Mouse (Mus musculus) cortical plate, adult 2 months (tissue): ENCODE measurements at regions not wholly inside any gene's neighbourhood (a gene's known extent, or its start where the extent isn't known, plus 50 kb on each side); places are given as distances from the start of the nearest gene placed in this dataset.

Experiments
- H3K27ac ChIP-seq: fragments of 200-500 bp; 2 replicates; pipeline ENCODE4 v1.5.1; 2012; ENCODE audit warnings: low read length, control low read depth, inconsistent platforms; ENCODE audit not compliant: insufficient read depth
- H3K4me1 ChIP-seq: fragments of 200-500 bp; 2 replicates; pipeline ENCODE4 v1.6.1; 2011; ENCODE audit warnings: low read length; ENCODE audit not compliant: control insufficient read depth, insufficient read depth
- H3K4me3 ChIP-seq: fragments of 200-500 bp; 2 replicates; pipeline ENCODE4 v1.5.1; 2011; ENCODE audit warnings: mild to moderate bottlenecking, low read length, control low read depth; ENCODE audit not compliant: insufficient read depth
- CTCF ChIP-seq: fragments of 200-500 bp; IDR thresholded peaks from 2 replicates; pipeline ENCODE4 v1.5.1; 2011; ENCODE audit warnings: mild to moderate bottlenecking, control low read depth, low read length; ENCODE audit not compliant: insufficient read depth; ENCODE audit errors: extremely low read depth
- POLR2A ChIP-seq: fragments of 200-500 bp; IDR thresholded peaks from 2 replicates; pipeline ENCODE4 v1.6.1; 2011; ENCODE audit warnings: mild to moderate bottlenecking, low read length, control low read depth; ENCODE audit not compliant: insufficient read depth; ENCODE audit errors: extremely low read depth

- Histone ChIP-seq H3K4me3 (no peak overlapping the region), H3K4me1 (no peaks in the 10 kb centered on the region), H3K27ac (no peak overlapping the region)
- TF ChIP-seq CTCF (no peak), POLR2A (no peak)
Observed at GRCm38 (mm10) chr19:56068854-56069253, 218.1 kb upstream of the Habp2 start.

GRCm38 (mm10) chr19:56069266-56069665 lies 217.7 kb upstream of the Habp2 start:
- TF ChIP-seq POLR2A (no peak), CTCF (no peak)

GRCm38 (mm10) chr19:56071340-56071739 lies 215.6 kb upstream of the Habp2 start:
- no peaks in the 10 kb centered on the region for H3K4me1 ChIP-seq
- TF ChIP-seq CTCF (no peak), POLR2A (no peak)

More at GRCm38 (mm10) chr19:56069266-56069665, 217.7 kb upstream of the Habp2 start:
- Histone ChIP-seq H3K27ac (no peak overlapping the region), H3K4me3 (no peak overlapping the region), H3K4me1 (no peaks in the 10 kb centered on the region)

GRCm38 (mm10) chr19:56076128-56076527 lies 210.8 kb upstream of the Habp2 start:
- no peak overlapping the region for H3K4me3 ChIP-seq
- TF ChIP-seq POLR2A, result no peak
- no peak for TF ChIP-seq CTCF
- H3K4me1 ChIP-seq, result no peaks in the 10 kb centered on the region
- no peak overlapping the region for H3K27ac ChIP-seq

More at GRCm38 (mm10) chr19:56071340-56071739, 215.6 kb upstream of the Habp2 start:
- Histone ChIP-seq H3K27ac (no peak overlapping the region), H3K4me3 (no peak overlapping the region)

- TF ChIP-seq CTCF (no peak), POLR2A (no peak)
- no peak overlapping the region for H3K27ac ChIP-seq
- no peaks in the 10 kb centered on the region for H3K4me1 ChIP-seq
- no peak overlapping the region for H3K4me3 ChIP-seq
Observed at GRCm38 (mm10) chr19:56077491-56077890, 209.4 kb upstream of the Habp2 start.

GRCm38 (mm10) chr19:56086413-56087083 lies 200.4 kb upstream of the Habp2 start:
- no peak overlapping the region for H3K4me3 ChIP-seq
- no peak for TF ChIP-seq CTCF
- H3K27ac ChIP-seq, result no peak overlapping the region
- no peaks in the 10 kb centered on the region for H3K4me1 ChIP-seq

GRCm38 (mm10) chr19:56087127-56087526 lies 199.8 kb upstream of the Habp2 start:
- Histone ChIP-seq H3K27ac (no peak overlapping the region), H3K4me1 (no peaks in the 10 kb centered on the region), H3K4me3 (no peak overlapping the region)
- no peak for TF ChIP-seq POLR2A
- no peak for TF ChIP-seq CTCF

- Histone ChIP-seq H3K4me3 (no peak overlapping the region), H3K27ac (no peak overlapping the region), H3K4me1 (no peaks in the 10 kb centered on the region)
- TF ChIP-seq POLR2A, result no peak
- TF ChIP-seq CTCF, result no peak
Observed at GRCm38 (mm10) chr19:56089795-56090375, 197.1 kb upstream of the Habp2 start.

GRCm38 (mm10) chr19:56091581-56091980 lies 195.4 kb upstream of the Habp2 start:
- no peak overlapping the region for H3K4me3 ChIP-seq
- TF ChIP-seq POLR2A, result no peak
- no peak for TF ChIP-seq CTCF
- no peaks in the 10 kb centered on the region for H3K4me1 ChIP-seq
- no peak overlapping the region for H3K27ac ChIP-seq

GRCm38 (mm10) chr19:56095873-56096272 lies 191.1 kb upstream of the Habp2 start:
- no peak overlapping the region for H3K27ac ChIP-seq
- H3K4me1 ChIP-seq, result no peaks in the 10 kb centered on the region
- no peak for TF ChIP-seq POLR2A
- no peak for TF ChIP-seq CTCF
- no peak overlapping the region for H3K4me3 ChIP-seq

- TF ChIP-seq CTCF, result no peak
- TF ChIP-seq POLR2A, result no peak
- Histone ChIP-seq H3K4me3 (no peak overlapping the region), H3K27ac (no peak overlapping the region), H3K4me1 (no peaks in the 10 kb centered on the region)
Observed at GRCm38 (mm10) chr19:56099725-56100124, 187.2 kb upstream of the Habp2 start.
